Mouse (Mus musculus): ENCODE measurements around the gene Map4k1. TPM values are rescaled to one million over a fixed set of nuclear protein-coding genes. Genes with fewer than 3 reads are reported as not detected.
A peak's percentile ranks its signal among the peaks of the same experiment; 100 is the strongest.

Map4k1 gene
- polyA plus RNA-seq, 1 experiment from 2014 or later: 5.5 TPM

DNA sequence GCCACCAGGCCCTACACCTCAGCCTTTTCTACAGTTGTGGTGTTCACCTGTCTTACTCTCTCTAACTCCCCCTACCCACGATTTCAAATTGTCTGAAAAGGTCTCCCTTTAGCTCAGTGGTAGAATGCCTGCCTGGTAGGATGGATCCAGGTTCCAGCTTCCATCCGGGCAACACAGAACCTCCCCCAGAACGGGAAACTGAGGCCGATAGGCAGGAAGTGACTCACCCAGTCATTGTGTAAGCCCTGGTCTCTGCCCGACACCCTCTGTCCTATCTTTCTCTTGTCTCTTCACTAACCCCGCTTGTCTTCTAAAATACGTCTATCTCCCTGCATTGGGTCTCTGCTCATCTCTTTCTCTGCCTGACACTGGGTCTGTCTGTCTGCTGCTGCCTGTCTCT lies 3.4 kb downstream of the Map4k1 start:
- H3K4me3 ChIP-seq: no peak overlapping the region
- WGBS: 87% methylated on average over 7 of the region's 7 CpGs
- H3K9ac ChIP-seq: no peak overlapping the region
- H3K36me3 ChIP-seq: no peaks in the 10 kb centered on the region
- ATAC-seq (ENCODE audit: low FRiP score, low read depth): no peak
- H3K27ac ChIP-seq: no peak overlapping the region
- no peaks in the 10 kb centered on the region for H3K9me3 ChIP-seq
- no peaks in the 10 kb centered on the region for H3K27me3 ChIP-seq (replicated peaks)
- peaks cover 16% of the 10 kb centered on the region for H3K4me1 ChIP-seq
- no peak overlapping the region for H3K4me2 ChIP-seq (replicated peaks)

DNA sequence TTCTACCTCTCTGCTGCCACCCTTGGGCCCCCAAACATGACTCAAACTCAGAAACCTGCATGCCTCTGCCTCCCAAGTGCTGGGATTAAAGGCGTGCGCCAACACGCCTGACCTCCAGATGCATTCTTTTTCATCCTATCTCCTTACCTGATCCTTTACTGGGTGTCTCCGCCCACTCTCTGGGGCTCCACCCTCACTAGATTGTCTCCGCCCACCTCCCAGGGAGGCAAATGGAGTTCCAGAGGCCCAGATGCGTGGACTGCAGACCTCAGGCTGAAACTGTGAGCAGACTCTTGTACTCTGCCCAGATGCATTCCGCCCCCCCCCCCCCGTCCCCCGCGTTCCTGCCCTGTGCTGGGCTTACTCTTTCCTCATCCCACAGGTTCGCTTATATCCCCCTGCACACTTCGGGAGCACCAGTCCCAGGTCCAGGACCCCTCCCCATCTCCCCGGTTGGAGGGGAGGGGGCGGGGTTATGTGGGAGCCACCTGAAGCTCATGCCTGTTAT lies 9.0 kb downstream of the Map4k1 start:
- no peaks in the 10 kb centered on the region for H3K4me1 ChIP-seq
- 57% methylated on average over 14 of the region's 14 CpGs for WGBS
- no peak overlapping the region for H3K9ac ChIP-seq
- H3K4me3 ChIP-seq: no peak overlapping the region
- no peak overlapping the region for H3K4me2 ChIP-seq (replicated peaks)
- H3K36me3 ChIP-seq: no peaks in the 10 kb centered on the region
- no peak for ATAC-seq (ENCODE audit: low FRiP score, low read depth)
- no peak overlapping the region for H3K27ac ChIP-seq
- H3K9me3 ChIP-seq: no peaks in the 10 kb centered on the region
- no peaks in the 10 kb centered on the region for H3K27me3 ChIP-seq (replicated peaks)

DNA sequence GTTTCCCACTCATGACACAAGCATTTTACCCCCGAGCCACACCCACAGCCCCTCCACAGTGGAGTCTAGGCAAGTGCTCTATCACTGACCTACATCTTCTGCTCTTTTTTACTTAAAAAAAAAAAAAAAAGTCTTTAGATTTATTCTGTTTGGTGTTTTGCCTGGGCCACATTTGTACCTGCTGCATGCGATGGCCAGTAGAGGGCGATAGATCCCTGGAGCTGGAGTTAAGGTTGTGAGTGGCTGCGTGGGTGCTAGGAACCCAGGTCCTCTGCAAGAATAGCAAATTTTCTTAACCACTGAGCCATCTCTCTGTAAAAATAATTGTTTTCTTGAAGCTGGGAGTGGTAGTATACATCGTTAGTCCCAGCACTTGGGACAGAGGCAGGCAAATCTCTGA lies 9.8 kb downstream of the Map4k1 start:
- Histone ChIP-seq H3K4me1 (no peaks in the 10 kb centered on the region), H3K36me3 (no peaks in the 10 kb centered on the region), H3K4me2 (replicated peaks) (no peak overlapping the region), H3K9me3 (no peaks in the 10 kb centered on the region), H3K27ac (no peak overlapping the region), H3K27me3 (replicated peaks) (no peaks in the 10 kb centered on the region), H3K4me3 (no peak overlapping the region), H3K9ac (no peak overlapping the region)
- WGBS: 70% methylated on average over 5 of the region's 5 CpGs
- ATAC-seq (ENCODE audit: low FRiP score, low read depth): no peak

DNA sequence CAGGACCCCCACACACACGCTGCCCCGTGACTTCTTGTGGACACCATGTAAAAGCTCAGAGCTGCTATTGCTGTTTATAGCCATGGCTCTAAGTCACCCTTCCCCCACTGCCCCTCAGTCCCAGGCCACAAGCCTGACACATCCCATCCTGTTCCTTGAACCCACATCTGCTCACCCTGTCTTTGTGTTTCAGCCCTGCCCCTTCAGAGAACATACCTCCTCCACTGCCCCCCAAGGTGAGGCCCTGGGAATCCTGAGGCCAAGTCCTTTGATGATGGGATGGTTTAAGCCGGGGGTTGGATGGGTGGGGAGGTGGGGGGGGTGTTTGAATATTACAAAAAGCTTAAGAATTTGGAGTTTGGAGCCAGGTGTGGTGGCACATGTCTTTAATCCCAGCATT lies 11.1 kb downstream of the Map4k1 start:
- H3K36me3 ChIP-seq: no peaks in the 10 kb centered on the region
- no peak for ATAC-seq (ENCODE audit: low FRiP score, low read depth)
- H3K27me3 ChIP-seq (replicated peaks): no peaks in the 10 kb centered on the region
- H3K27ac ChIP-seq: no peak overlapping the region
- WGBS: 76% methylated on average over 3 of the region's 3 CpGs
- no peak overlapping the region for H3K4me2 ChIP-seq (replicated peaks)
- H3K9ac ChIP-seq: no peak overlapping the region
- H3K4me1 ChIP-seq: no peaks in the 10 kb centered on the region
- no peaks in the 10 kb centered on the region for H3K9me3 ChIP-seq
- no peak overlapping the region for H3K4me3 ChIP-seq

DNA sequence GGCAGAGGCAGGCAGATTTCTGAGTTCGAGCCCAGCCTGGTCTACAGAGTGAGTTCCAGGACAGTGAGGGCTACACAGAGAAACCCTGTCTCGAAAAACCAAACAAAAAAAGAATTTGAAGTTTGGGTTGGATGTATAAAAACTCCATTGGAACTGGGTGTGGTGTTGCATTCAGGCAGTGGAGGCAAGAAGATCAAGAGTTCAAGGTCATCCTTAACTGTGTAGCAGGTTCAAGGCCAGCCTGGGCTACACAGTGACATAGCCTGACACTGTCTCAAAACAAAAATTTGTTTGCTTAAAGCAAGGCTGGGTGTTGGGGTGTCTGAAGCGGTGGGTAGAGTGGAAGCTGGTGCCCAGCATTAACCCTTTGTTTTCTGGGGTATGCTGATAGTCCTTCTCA lies 11.6 kb downstream of the Map4k1 start:
- Histone ChIP-seq H3K9me3 (no peaks in the 10 kb centered on the region), H3K4me1 (no peaks in the 10 kb centered on the region), H3K4me3 (no peak overlapping the region), H3K27me3 (replicated peaks) (no peaks in the 10 kb centered on the region), H3K27ac (no peak overlapping the region), H3K4me2 (replicated peaks) (no peak overlapping the region), H3K9ac (no peak overlapping the region), H3K36me3 (no peaks in the 10 kb centered on the region)
- no peak for ATAC-seq (ENCODE audit: low FRiP score, low read depth)
- 84% methylated on average over 3 of the region's 3 CpGs for WGBS

DNA sequence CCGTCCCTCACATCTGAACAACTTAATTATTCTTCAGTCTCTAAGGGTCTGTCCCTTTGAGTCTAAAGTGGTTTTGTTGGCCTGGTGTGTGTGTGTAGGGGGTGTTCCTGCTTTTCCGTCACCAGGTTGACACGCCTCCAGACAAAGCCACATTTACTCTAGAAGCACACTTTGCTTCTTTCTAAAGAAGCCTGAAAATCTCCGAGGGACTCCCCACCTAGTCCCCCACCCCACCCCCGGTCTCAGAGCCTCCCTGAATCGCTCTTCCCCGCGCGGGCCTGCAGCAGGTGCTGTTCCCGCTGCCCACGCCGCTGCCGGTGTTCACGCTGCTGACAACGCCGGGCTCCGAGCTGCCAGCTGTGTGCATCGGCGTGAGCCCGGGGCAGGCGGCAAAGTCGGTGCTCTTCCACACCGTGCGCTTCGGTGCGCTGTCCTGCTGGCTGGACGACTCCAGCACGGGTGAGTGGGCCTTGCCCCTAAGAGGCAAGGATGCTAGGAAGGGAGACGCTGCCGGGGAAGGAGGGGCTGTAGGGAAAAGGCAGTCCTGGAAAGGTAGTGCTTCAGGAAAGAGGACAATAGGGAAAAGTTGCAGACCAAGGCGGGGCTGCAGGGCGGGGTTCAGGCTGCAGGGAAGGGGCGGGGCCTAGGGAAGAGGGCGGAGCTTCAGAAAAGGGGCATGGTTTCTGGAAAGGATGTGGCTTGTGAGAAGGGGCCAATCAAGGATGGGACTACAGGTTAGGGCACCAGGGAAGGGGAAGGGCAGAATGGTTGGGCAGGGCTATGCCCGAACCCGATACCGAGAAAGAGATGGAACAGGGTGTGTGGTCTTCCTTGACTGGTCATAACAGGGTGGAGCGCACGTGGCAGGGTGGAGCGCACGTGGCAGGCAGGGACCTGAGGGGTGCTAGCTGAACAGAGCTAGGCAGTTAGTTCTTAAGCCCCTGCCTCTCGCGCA lies 19.1 kb downstream of the Map4k1 start:
- ATAC-seq (ENCODE audit: low FRiP score, low read depth): peak; percentile 77
- peak overlapping the region; percentile 88 for H3K4me2 ChIP-seq (replicated peaks)
- H3K4me3 ChIP-seq: peak overlapping the region; percentile 48
- no peaks in the 10 kb centered on the region; the same call in 1 of the 2 replicates for H3K27me3 ChIP-seq (replicated peaks)
- no peak overlapping the region for H3K27ac ChIP-seq
- no peaks in the 10 kb centered on the region for H3K9me3 ChIP-seq
- H3K9ac ChIP-seq: peak overlapping the region; percentile 59
- no peaks in the 10 kb centered on the region for H3K36me3 ChIP-seq
- 7% methylated on average over 43 of the region's 43 CpGs for WGBS
- H3K4me1 ChIP-seq: 0 out of 2 replicates have a peak, but pooled peaks cover 4% of the 10 kb centered on the region

DNA sequence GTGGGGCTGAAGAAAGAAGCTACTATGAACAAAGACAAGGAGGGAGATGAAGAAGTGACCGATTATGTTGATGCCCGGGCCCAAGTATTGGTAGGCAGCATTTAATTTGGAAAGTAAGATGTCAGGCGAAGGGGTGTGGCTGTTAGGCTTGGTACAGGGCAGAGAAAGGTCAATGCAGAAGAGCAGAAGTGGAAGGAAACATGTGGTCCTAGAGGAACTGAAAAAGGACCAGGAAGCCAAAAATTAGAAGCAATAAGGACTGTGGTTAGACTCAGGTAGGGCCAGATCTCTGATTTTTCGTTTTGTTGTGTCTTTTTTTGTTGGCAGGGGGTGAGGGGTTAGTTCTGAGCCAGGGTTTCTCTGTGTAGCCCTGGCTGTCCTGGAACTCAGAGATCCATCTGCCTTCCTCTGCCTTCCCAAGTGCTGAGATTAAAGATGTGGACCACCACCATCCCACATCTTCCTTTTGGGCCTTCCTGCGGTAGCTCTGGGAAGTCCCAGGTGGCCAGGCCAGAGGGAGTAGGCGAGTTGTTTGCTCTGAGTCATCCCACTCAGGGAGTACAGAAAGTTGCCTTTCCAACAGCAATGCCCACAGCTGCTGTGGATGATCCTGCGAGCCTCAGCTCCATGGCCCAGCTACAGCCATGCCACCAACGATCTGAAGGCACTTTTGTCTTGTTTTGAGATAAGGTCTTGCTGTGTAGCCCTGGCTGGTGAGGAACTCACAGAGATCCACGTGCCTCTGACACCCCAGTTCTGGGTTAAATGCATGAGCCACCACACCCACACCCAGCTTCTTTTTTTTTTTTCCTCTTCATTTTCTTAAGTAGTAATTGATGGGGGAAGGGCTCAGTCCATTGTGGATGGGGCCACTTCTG lies 25.6 kb downstream of the Map4k1 start:
- no peak overlapping the region for H3K4me3 ChIP-seq
- no peaks in the 10 kb centered on the region for H3K4me1 ChIP-seq
- ATAC-seq (ENCODE audit: low FRiP score, low read depth): no peak
- 84% methylated on average over 9 of the region's 9 CpGs for WGBS
- H3K9ac ChIP-seq: no peak overlapping the region
- no peaks in the 10 kb centered on the region for H3K36me3 ChIP-seq
- no peak overlapping the region for H3K27ac ChIP-seq
- no peak overlapping the region for H3K4me2 ChIP-seq (replicated peaks)
- no peaks in the 10 kb centered on the region for H3K27me3 ChIP-seq (replicated peaks)
- H3K9me3 ChIP-seq: no peaks in the 10 kb centered on the region

DNA sequence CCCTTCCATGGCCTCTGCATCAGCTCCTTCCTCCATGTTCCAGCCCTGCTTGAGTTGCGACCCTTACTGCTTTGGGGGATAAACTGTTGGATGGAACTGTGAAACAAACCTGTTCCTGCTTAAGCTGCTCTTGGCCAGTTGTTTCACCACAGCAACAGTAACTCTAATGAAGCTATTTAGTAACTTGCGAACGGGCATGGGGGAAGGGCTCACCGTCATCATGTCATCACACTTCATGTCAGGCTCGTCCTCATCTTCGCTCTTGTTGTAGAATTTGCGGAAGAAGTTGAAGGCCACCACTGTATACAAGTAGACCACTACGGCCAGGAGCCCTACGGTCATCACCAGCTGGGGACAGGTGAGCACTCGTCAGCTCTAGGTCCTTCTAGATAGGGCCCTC lies 26.3 kb downstream of the Map4k1 start:
- WGBS: 94% methylated on average over 10 of the region's 10 CpGs

DNA sequence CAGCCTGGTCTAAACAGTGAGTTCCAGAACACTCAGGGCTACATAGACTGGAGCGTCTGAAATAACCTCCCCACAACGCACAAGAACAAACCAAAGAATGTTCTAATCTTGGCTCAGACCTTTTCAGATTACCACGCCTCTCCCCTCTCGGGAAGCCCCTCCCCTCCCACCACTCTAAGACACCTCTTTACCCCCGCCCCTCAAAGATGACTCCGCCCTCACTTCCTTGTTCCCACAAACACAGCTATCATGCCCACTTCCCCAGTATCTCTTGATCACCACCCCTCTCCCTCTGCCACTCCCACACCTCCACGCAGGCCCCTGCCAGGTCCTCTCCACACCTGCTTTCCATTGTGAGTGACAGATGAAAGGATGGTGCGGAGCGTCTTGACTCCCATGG lies 26.9 kb downstream of the Map4k1 start:
- WGBS: 87% methylated on average over 9 of the region's 9 CpGs
- Histone ChIP-seq H3K36me3 (no peaks in the 10 kb centered on the region), H3K4me2 (replicated peaks) (no peak overlapping the region), H3K9ac (no peak overlapping the region), H3K27me3 (replicated peaks) (no peaks in the 10 kb centered on the region), H3K9me3 (no peaks in the 10 kb centered on the region), H3K27ac (no peak overlapping the region), H3K4me1 (no peaks in the 10 kb centered on the region), H3K4me3 (no peak overlapping the region)
- no peak for ATAC-seq (ENCODE audit: low FRiP score, low read depth)

More for the DNA sequence above, 26.3 kb downstream of the Map4k1 start:
- Histone ChIP-seq H3K4me2 (replicated peaks) (no peak overlapping the region), H3K9me3 (no peaks in the 10 kb centered on the region), H3K27ac (no peak overlapping the region), H3K27me3 (replicated peaks) (no peaks in the 10 kb centered on the region), H3K9ac (no peak overlapping the region), H3K36me3 (no peaks in the 10 kb centered on the region), H3K4me1 (no peaks in the 10 kb centered on the region), H3K4me3 (no peak overlapping the region)
- ATAC-seq (ENCODE audit: low FRiP score, low read depth): no peak

DNA sequence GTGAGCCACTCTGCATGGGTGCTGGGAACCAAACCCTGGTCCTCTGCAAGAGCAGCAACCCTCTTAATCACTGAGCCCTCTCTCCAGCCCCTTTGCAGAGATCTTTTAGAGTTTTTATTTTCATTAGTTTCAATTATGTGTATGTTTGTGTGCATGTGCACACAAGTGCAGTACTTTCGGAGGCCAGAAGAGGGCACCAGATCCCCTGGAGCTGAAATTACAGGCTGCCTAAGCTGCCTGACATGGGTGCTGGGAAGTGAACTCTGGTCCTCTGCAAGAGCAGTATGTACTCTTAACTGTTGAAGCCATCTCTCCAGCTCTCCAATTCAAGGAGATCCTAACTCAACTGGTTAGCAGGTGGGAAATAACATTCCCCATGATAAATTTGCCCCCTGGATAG lies 33.1 kb downstream of the Map4k1 start:
- peaks cover 8% of the 10 kb centered on the region for H3K4me1 ChIP-seq
- H3K27ac ChIP-seq: no peak overlapping the region
- 94% methylated on average over 1 of the region's 1 CpGs for WGBS
- no peak for ATAC-seq (ENCODE audit: low FRiP score, low read depth)
- H3K9me3 ChIP-seq: peaks cover 7% of the 10 kb centered on the region; the same call in 1 of the 2 replicates
- no peak overlapping the region for H3K4me3 ChIP-seq
- peaks cover 32% of the 10 kb centered on the region for H3K27me3 ChIP-seq (replicated peaks)
- no peak overlapping the region for H3K4me2 ChIP-seq (replicated peaks)
- no peaks in the 10 kb centered on the region for H3K36me3 ChIP-seq
- H3K9ac ChIP-seq: no peak overlapping the region

DNA sequence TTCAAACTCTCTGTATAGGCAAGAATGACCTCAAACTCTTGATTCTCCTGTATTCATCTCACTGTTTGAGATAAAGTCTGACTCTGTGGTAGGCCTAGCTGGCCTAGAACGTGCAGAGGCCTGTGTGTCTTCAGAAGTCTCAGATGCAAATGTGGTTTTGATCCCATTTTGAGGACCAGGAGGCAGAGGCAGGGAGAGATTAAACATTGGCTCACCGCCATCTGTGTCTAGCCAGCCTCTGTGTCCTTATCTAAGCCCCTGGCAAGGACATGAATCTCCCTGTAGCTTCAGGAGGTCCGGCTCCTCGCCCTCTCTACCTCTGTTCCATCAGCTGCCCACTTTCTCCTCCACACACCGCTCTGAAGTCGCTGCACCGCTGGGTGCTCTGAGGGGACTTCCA lies 34.6 kb downstream of the Map4k1 start:
- H3K4me2 ChIP-seq (replicated peaks): no peak overlapping the region
- peaks cover 46% of the 10 kb centered on the region for H3K27me3 ChIP-seq (replicated peaks)
- peaks cover 7% of the 10 kb centered on the region; the same call in 1 of the 2 replicates for H3K9me3 ChIP-seq
- 89% methylated on average over 7 of the region's 7 CpGs for WGBS
- H3K4me3 ChIP-seq: no peak overlapping the region
- ATAC-seq (ENCODE audit: low FRiP score, low read depth): no peak
- no peak overlapping the region for H3K27ac ChIP-seq
- peaks cover 8% of the 10 kb centered on the region for H3K4me1 ChIP-seq
- H3K36me3 ChIP-seq: no peaks in the 10 kb centered on the region
- H3K9ac ChIP-seq: no peak overlapping the region

DNA sequence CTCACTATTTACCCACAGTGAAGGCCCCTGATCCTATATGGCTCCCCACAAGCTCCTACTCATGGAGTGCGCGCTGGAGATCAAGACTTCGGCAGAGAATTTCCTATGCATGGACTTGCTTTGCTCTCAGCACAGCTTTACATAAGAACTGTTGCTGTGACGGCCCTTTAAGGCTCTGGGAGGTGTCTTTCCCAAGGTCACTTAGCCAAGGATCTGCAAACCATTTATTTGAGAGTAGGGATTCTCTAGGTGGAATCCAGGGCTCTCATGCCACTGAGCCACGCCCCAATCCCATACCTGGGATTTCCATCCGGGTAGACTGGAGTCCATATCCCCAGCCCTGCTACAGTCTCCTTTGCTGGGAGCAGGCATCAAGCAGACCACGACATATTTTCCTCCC lies 35.4 kb downstream of the Map4k1 start:
- no peak overlapping the region for H3K27ac ChIP-seq
- peaks cover 8% of the 10 kb centered on the region for H3K4me1 ChIP-seq
- peaks cover 47% of the 10 kb centered on the region for H3K27me3 ChIP-seq (replicated peaks)
- ATAC-seq (ENCODE audit: low FRiP score, low read depth): no peak
- WGBS: 88% methylated on average over 7 of the region's 7 CpGs
- H3K4me2 ChIP-seq (replicated peaks): no peak overlapping the region
- no peaks in the 10 kb centered on the region for H3K36me3 ChIP-seq
- H3K9ac ChIP-seq: no peak overlapping the region
- peaks cover 7% of the 10 kb centered on the region; the same call in 1 of the 2 replicates for H3K9me3 ChIP-seq
- no peak overlapping the region for H3K4me3 ChIP-seq
